Mouse (Mus musculus): ENCODE measurements around the gene Bdkrb2.

DNA sequence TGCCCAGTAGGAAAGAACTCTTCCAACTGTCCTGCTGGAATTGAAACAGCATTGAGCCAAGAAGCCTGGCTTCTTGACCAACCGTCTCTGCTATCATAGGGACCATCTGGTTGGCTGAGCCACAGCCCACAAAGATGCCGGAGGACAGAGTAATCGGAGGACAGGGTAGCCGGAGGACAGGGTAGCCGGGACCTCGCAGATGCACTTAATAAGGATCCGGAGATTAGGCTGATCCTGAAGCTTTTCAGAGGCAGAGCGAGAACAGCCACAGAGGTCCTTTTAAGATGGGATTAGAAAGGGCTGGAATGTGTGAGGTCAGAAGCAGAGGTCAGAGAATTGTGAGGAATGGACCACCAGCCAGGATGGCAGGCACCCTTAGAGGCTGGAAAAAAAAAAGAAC is 42.2 kb downstream of the Bdkrb2 start:
- TF ChIP-seq CTCF (IDR thresholded peaks at IDR 0.05; ENCODE audit: low read depth) (no peak), EP300 (optimal IDR thresholded peaks at IDR 0.05) (no peak)
